Mouse (Mus musculus) embryo, embryonic 11.5 days (tissue): ENCODE data around the gene Tpst1.

Source experiments
- DNase-seq: peaks from one replicate; pipeline ENCODE4 v3.0.0-alpha.2; 2012; ENCODE audit warnings: low read depth, low spot score

The Tpst1 gene

DNA sequence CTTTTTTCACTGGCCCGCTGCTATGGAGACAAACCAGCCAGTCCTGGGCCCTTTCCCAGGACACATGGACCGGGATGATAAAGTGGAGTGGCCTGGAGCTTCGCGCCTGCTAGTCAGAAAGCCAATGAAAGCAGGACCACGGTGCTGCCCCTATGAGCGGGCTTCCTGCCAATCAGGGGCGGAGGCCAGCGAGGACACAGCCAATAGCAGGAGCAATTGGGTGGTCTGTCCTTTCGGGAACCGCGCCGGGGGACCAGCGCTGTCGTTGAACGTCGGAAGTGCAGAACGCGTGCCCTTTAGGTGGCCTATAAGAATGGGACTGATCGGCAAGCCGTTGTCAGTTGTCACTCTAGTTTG is 70.8 kb downstream of the Tpst1 start:
- peak; percentile 44 for DNase-seq

DNA sequence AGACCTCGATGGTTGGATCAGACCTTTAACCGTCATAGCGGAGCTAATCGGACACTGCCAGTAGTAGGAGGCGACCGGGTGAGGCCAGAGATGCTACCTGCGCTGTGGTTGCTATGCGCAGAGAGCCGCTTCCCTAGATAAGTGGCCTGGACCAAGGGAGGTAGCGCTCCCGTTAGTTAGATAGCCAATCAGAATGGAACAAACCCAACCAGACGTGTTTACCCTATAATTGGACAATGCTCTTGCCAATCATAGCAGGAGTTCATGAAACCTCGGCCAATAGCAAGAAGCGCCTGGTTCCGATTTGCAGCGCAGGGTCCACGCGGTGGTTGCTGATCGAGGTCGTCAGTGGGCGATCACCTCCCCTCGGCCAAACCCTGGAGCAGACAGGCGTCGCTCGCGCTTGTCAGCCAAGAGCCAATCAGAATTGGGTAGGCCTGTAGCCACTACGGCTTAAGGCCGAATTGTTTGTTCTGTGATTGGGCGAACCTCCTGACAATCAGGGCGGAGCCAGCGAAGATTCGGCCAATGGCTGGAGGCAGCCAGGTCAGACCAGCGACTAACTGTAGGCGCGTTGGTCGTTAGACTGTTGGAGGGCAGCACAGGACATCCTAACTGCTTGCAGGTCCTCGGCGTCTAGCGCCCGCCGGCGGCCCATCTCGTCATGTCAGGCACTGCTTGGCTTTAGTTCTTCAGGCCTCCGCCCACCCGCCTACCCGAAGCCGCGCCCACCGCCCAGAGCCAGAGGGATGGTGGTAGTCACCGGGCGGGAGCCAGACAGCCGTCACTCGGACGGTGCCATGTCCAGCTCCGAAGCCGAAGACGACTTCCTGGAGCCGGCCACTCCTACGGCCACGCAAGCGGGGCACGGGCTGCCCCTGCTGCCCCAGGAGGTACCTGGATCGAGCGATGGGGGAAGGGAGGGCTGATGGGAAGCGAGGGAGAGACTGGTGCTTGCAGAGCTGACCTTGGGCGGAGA is 71.5 kb downstream of the Tpst1 start, which contains the start of gene Kctd7:
TSS of gene Kctd7 (plus strand) at position 528 of the 979 bp plus-strand sequence.
- DNase-seq: peak; percentile 95

DNA sequence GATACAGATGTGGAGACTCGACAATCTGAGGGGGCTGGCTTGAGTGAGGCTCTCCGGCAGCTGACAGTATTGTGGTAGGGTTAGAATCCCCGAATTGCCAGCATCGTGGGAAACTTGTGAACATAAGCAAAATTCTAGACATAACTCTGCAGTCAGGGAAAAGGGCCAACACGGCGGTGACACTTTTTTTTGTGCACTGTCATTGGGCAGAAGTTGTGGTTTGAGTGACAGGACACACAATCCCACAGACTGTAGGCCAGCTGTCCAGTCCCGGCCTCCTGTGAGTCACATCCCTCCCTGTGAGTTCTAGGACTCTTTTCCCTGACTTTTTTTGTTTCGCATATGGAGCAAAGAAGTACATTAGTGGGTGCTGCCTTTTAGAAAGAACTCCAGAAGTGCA is 72.8 kb downstream of the Tpst1 start:
- DNase-seq: no peak

DNA sequence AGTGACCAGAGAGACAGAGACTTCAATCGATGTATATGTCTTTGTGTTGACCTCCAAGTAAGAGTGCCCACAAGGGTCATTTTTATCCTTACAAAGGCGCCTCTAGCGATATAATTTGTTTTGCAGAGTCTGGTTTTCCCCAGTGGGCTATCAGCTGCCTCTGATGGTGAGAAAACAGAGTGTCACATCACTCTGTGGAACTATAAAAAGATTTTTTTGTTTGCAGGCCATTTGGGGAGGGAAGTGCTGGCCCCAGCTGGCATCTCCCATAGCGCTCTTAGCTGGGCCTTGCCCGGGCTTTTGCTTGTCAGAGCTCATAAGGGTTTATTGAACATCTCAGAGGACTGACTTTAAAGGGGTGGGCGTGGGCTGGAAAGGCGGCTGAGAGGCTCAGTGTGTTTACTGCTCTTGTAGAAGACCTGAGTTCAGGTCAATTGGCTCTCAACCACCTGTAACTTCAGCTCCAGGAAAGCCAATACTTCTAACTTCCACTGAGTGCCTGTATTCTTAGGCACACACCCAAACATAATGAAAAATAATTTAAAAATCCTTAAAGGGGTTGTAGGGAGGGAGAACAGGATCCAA is 76.7 kb downstream of the Tpst1 start:
- no peak for DNase-seq

DNA sequence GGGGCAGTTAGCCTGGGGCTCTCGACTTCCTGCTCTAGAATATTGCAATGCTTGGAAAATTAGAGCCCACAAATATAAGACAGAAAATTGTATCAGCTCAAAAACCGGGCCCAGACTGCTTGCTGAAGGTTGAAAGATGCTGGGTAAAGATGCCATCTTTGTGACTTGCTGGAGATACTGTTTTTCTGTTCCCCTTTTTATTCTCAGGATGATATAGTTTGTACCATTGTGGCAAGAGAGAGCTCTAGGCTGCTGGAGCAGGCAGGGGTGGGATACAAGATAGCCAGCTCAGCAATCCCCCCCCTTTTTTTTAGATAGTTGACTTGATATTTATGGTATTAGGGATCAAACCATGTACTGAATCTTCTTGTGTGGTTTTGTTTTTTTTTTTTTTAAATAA is 81.2 kb downstream of the Tpst1 start:
- no peak for DNase-seq

DNA sequence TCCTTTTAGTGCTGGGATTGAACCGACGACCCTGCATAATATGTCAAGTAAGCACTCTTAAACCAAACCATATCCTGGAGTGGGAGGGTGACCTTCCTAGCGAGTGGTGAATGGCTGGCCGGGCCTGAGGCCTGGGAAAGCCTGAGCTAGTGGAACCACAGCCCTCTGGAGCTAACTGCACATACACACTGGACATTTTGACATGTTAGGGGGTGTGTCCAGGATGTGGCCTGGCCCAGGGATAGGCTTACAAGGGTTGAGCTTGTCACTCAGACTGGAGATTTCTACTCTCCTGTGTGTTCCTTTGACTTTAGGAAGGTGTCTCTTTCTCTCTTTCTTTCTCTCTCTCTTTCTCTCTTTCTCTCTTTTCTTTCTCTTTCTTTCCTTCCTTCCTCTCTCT is 85.4 kb downstream of the Tpst1 start:
- no peak for DNase-seq

DNA sequence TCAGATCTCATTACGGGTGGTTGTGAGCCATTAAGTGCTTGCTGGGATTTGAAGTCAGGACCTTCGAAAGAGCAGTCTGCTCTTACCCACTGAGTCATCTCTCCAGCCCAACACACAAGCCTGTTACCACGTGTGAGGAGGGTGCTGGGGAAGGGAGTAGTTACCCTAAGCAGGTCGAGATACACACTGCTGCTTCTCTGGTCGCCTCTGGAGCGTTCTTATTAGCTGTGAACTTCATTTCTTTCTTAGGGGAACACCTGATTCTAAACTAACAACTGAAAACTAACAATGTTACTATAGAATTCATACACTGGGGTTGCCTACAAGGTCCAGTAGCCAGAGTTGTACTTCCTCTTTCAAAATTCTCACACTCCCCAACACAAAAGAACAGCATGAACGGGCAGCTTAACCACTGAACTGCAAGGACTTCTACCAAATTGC is 86.7 kb downstream of the Tpst1 start:
- no peak for DNase-seq

DNA sequence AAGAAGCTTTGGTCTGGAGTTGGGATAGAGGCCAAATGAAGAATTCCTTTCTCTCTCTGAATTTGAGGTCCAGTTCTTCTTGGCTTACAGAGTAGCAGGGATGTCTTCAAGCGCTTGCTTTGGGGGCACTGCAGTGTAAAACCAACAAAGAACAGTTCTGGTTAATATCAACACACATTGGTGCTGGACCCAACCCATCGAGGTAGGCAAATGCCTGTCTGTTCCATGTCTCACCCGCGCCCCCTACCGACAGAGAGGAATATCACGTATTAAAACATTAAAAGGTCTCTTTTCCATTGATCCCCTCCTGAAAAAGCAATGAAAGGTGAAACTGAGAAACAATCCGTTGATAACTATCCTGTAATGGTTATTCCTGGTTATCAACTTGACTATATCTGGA is 90.5 kb downstream of the Tpst1 start:
- peak; percentile 64 for DNase-seq

DNA sequence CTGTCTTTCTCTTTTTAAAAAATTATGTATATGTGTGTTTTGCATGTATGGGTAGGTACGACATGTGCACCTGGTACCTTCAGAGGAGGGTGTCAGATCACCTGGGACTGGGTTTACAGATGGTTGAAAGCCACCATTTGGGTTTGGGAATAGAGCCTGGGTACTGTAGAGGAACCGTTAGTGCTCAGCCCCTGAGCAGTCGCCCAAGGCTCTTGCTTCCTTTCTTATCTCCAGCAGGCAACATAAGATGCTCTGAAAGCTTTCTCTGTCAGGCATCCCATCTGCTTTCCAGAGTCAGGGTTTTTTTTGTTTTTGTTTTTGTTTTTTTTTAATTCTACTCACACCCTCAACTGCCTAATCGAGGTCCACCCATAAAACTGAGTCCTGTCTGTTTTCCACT is 92.1 kb downstream of the Tpst1 start:
- DNase-seq: no peak

DNA sequence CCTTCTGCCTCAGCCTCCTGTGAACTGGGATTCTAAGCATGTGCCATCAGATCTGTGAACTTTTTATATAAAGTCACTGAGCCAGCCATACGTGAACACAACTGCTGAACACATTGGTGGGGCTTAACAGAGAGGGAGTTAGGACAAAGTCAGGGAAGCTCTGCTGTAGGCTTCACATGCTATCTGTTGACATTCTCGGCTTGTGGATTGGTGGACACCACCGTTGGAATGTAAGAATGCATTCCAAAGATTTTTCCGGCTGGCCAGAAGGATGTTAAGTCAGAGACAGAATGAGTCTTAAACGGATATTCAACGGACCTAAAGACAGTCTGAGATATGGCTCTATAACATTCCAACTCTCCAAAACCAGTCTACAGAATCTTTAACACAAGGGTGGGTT is 96.0 kb downstream of the Tpst1 start:
- no peak for DNase-seq

DNA sequence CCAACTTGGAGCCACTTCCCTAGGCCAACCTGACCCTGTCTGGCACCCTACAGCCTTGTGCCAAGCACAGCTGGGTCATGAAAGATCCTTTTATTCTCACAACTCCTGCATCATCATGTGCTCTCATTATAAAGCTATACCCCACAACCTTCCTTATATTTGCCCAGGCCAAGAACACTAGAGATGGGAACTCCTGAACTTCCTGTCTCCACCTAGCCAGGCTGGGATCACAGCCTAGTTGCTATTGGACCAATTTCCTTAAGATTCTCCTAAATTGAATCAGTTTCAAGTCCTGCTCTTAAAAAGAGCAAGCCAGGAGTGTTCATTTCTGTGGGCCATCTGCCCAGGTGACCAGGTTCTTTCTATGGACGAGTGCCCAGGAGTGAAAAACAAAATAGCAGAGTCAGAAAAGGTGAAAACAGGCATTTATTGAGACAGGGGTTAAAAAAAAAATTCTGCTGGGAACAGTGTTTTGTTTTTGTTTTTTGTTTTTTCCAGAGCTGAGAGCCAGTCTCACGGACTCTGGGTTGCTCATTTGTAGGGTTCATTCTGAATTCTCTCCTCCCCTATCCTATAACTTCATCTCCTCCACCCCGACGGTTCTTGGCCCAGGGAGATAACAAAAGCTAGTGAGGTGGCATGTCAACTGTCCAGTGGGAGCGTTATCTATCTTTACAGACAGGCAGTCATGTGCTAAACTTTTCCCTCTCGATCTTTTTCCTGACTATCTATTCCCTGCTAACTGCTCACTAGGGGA is 97.7 kb downstream of the Tpst1 start:
- DNase-seq: peak; percentile 5

DNA sequence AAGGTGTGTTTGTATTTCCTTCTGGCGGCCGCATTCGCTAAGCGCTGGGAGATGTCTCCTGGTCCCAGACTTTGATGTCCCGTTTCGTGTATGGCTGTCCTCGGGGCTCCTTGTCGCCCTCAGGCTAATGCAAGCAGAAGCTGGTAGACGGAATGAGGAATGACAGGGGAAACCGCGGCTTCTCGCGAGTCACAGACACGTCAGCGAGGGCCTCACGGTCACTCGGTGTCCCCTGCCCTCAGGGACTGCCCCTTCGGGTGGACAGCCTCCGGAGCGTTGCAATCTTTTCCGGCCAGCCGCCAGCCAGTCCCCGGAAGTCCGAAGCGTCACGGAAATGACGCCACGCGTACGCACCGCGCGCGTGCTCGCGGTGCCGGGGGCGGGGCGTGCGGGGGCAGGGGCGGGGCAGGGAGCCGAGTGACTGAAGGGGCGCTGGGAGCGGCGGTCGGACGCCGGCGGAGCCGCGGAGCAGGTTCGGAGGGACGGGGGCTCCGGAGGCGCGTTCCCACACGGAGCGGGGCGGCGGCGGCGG is 98.4 kb downstream of the Tpst1 start, which contains the start of gene Rabgef1:
TSS of gene Rabgef1 (plus strand) at position 376 of the 532 bp plus-strand sequence.
- peak; percentile 81 for DNase-seq

DNA sequence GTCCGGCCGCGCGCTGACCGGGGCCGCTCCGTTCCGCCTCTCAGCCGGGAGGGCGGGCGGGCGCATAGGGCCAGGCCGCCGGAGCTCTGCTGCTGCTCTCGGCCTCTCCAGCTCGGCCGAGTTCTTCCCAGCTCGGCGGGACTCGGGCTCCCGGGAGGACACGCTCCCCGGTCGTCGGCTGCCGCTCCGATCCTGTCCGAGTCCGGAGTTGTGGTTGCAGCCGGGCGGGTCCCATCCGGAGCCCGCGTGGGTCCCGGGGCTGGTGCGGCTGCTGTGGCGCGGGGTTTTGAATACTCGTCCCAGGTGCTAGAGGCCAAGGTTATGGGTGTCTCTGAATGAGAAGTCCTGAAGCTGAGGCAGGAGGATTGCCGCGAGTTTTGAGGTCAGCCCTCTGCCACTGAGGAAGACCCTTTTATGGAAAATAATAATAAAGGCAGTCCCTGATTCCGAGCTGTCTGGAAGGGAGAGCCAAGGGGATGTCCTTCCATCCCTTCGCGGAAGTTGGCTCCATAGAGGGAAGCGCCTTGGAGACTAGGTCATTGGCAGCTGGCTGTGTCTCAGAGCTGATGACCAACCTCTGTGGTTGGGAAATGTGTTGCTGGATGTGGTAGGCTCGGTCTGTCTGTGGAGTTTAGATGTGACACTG is 99.0 kb downstream of the Tpst1 start:
- peak; percentile 5 for DNase-seq

DNA sequence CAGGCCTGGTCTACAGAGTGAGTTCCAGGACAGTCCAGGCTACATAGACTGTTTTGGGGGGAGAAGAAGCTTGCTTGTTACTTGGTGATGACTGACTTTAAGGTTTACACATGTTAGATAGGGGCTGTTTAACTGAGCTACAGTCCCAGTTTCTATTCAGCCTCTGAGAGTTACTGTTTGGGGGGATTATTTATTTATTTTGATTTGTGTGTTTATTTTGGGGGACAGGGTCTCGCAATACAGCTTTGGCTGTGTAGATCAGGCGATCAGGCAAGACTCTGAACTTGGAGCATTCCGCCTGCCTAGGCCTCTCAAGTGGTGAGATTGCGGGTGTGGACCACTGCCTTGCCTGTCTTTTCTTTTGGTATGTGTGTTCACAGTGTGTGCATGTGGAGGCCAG is 99.9 kb downstream of the Tpst1 start:
- no peak for DNase-seq

DNA sequence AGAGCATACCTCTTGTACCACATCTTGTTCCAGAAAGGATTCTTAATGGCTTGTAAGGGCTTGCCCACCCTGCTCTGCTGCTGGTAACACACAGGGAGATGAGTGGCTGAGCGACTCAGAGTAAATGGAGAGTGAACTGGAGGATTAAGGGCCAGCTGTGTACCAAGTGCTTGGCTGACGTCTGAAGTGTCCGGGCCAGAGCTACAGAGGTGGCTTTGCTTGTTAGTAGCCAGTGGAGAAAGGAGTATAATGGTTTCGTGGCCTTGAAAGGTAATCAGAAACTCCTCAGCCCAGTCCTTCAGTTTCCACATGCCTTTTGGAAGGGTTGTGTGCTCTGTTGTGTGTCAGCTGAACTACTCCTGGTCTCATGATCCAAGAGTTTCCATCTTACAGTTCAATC is 104.7 kb downstream of the Tpst1 start:
- DNase-seq: no peak

DNA sequence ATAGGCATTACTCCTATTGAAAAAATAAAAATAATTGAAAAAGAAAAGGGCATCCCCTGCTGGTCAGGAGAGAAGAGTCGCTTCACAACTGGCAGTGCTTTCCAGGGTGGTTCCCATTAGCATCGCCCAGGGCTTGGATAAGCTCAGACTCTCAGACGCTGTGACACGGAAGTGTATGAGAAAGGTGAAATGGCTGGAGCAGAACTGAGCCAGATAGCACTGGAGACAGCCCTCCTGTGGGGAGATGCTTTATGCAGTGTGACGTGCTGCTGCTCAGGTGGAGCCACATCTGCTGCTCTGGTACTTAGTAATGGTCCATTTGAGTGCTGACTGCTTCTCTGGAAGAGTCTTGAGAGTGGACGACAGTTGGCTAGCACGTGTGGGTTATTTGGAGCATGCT is 107.2 kb downstream of the Tpst1 start:
- DNase-seq: no peak

DNA sequence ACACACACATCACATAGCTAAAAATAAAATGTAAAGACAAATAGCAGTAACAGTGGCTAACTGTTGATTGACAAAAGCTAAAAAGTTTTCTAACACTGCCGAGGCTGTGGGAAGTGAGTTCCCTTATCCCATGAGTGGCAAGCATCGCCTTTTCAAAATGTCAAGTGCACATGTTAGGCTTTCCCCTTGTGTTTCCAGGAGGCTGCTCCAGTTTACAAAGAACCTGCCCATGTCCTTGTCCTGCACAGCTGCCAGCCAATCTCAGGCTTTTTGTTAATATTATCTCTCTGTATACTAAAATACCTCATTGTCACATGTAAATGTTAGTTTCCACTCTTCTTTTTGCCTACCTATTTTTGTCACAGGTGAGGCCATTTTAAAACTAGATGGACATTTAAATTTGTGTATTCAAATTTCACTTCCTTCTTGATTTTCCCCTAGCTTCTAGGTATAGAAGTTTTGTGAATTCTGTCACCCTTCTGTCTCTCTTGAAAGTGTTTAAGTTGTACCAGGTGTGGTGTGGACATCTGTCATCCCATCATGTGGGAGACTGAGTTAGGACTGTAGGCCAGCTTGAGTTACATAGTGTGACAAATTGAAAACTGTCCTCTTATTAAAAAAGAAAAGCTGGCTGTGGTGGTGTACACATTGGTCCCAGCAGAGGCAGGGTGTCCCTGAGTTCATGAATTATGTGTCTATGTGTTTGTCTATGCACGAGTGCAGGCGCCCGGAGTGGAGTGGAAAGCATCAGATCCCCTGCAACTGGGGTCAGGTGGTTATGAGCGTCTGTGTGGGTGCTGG is 108.8 kb downstream of the Tpst1 start:
- DNase-seq: no peak

DNA sequence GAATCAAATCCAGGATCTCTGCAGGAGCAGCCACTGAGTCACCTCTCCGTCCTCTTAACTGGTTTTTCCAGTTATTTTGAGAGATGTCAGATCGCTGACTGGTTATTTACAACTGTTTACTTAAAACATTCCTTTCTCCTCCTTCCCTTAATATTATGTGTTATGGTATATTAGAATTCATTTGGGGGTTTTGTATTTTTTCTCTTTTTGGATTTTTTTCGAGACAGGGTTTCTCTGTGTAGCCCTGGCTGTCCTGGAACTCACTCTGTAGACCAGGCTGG is 109.4 kb downstream of the Tpst1 start:
- DNase-seq: no peak

DNA sequence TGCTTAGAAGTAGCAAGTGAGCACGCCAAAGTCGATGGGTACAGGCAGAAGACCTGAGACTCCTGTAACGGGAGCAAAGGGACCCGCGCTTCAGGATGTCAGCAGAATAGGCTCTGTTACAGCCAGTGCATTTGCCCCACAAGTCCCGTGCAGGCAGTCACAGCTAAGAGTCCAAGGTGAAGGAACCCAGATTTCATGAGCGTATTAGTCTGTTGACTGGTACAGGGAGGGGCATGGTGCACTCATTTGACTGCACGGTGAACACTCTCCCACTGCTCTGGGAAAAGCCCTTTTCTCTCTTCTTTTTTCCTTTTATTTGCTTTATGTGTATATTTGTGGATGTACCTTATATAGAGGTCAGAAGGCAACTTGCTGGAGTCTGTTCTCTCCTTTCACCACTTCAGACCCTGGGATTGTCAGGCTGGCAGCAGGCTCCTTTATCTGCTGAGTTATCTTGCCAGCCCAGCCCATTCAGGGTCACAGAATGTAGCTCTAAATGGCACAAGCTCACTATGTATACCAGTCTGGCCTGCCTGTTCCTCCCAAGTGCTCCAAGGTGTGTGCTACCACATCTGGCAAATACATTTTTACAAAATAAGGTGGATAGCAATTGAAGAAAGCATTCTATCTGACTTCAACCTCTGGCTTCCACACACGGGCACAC is 111.2 kb downstream of the Tpst1 start:
- DNase-seq: no peak

DNA sequence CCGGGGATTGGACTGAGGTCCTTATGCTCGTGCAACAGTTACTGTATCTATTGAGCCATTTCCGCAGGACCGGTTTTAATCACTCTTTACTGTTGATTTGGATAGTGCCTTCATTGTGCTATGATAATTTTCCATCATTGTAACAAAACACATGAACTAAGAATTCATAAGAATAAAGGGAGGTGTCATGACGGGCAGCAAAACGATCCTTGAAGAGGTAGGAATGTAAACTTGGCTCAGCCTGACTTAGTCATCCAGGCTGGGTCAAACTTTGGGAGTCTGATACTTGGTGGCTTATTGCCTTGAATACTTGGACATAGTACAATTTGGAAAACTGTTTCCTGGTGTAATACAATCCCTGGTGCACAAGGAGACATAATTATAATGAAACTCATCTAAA is 112.2 kb downstream of the Tpst1 start:
- no peak for DNase-seq
